Mouse (Mus musculus): ENCODE measurements around the gene Lig3.

DNA sequence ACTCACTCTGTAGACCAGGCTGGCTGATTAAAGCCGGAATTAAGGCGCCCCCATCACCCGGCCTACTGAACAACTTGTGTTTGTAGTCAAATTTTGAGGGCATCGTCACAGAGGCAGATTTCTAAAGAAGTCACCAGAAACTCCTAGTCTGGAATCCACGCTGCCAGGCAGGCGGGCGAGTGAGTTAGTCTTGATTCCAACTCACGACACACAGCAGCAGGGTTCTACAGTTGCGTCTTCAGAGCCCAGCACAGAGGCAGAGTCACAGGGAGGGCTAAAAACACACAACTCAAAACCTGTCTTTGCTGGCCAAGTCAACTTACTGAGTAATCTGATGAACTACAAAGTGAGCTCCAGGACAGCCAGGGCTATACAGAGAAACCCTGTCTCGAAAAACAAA, 71.6 kb downstream of the Lig3 start:
- TF ChIP-seq POLR2A (IDR thresholded peaks at IDR 0.05; ENCODE audit: borderline replicate concordance, extremely low read depth, low read depth, low read length) (no peak), CTCF (IDR thresholded peaks at IDR 0.05; ENCODE audit: insufficient read depth, low read length) (no peak)
